Mouse (Mus musculus): ENCODE results near the gene Mepe. TPM values are rescaled to one million over a fixed set of nuclear protein-coding genes. Genes with fewer than 3 reads are reported as not detected.

Mepe gene
- polyA plus RNA-seq, 1 experiment from 2014 or later, result not detected

Small RNA genes within 50 kb of the gene (microRNA-seq; reads per million reads assigned to microRNA genes)
- gene Gm23616, result not detected

Other genes with a start within 250 kb of the Mepe start
- not detected in 2 replicates for gene Gm17660, start 247.7 kb upstream of the Mepe start, polyA plus RNA-seq (2015; fragmentation: Nextera tagmentation; extraction: Ambion mirVana)
- 195 and 200 TPM in 2 replicates for gene Sparcl1, start 211.6 kb upstream of the Mepe start, polyA plus RNA-seq (2015; fragmentation: Nextera tagmentation; extraction: Ambion mirVana)
- not detected in 2 replicates for gene Dspp, start 154.6 kb upstream of the Mepe start, polyA plus RNA-seq (2015; fragmentation: Nextera tagmentation; extraction: Ambion mirVana)
- 0.48 and 0.87 TPM in 2 replicates for gene Dmp1, start 122.7 kb upstream of the Mepe start, polyA plus RNA-seq (2015; fragmentation: Nextera tagmentation; extraction: Ambion mirVana)
- gene Ibsp, start 26.2 kb upstream of the Mepe start, polyA plus RNA-seq (2015; fragmentation: Nextera tagmentation; extraction: Ambion mirVana), result 0.21 and 1.6 TPM in 2 replicates
- 14.1 and 14.6 TPM in 2 replicates for gene Spp1, start 109.8 kb downstream of the Mepe start, polyA plus RNA-seq (2015; fragmentation: Nextera tagmentation; extraction: Ambion mirVana)
- 9.4 and 9.6 TPM in 2 replicates for gene Pkd2, start 134.1 kb downstream of the Mepe start, polyA plus RNA-seq (2015; fragmentation: Nextera tagmentation; extraction: Ambion mirVana)
- 13.8 and 14.3 TPM in 2 replicates for gene BC005561, start 183.0 kb downstream of the Mepe start, polyA plus RNA-seq (2015; fragmentation: Nextera tagmentation; extraction: Ambion mirVana)